Mouse (Mus musculus) cortical plate, adult 2 months (tissue): Measurements from ENCODE around the gene Npl. TPM values are rescaled to one million over a fixed set of nuclear protein-coding genes. Genes with fewer than 3 reads are reported as not detected.
"Not testable (repeated sequence)": the region's sequence is repeated elsewhere in the genome, so short reads cannot be mapped to it uniquely, and the experiment has no call there.

ENCODE experiments used
- H3K27ac ChIP-seq: fragments of 200-500 bp; 2 replicates; pipeline ENCODE4 v1.5.1; 2012; ENCODE audit warnings: low read length, control low read depth, inconsistent platforms; ENCODE audit not compliant: insufficient read depth
- H3K4me1 ChIP-seq: fragments of 200-500 bp; 2 replicates; pipeline ENCODE4 v1.6.1; 2011; ENCODE audit warnings: low read length; ENCODE audit not compliant: control insufficient read depth, insufficient read depth
- H3K4me3 ChIP-seq: fragments of 200-500 bp; 2 replicates; pipeline ENCODE4 v1.5.1; 2011; ENCODE audit warnings: mild to moderate bottlenecking, low read length, control low read depth; ENCODE audit not compliant: insufficient read depth
- CTCF ChIP-seq: fragments of 200-500 bp; IDR thresholded peaks from 2 replicates; pipeline ENCODE4 v1.5.1; 2011; ENCODE audit warnings: mild to moderate bottlenecking, control low read depth, low read length; ENCODE audit not compliant: insufficient read depth; ENCODE audit errors: extremely low read depth
- POLR2A ChIP-seq: fragments of 200-500 bp; IDR thresholded peaks from 2 replicates; pipeline ENCODE4 v1.6.1; 2011; ENCODE audit warnings: mild to moderate bottlenecking, low read length, control low read depth; ENCODE audit not compliant: insufficient read depth; ENCODE audit errors: extremely low read depth
- polyA plus RNA-seq: library from polyadenylated mRNA; depleted of rRNA; stranded (reverse); fragments of >200 nt; gene quantifications from 2 replicates; pipeline ENCODE4 v1.2.3, GENCODE M21; 2012

Gene Npl
- polyA plus RNA-seq, 1 experiment = 3.3 TPM

DNA sequence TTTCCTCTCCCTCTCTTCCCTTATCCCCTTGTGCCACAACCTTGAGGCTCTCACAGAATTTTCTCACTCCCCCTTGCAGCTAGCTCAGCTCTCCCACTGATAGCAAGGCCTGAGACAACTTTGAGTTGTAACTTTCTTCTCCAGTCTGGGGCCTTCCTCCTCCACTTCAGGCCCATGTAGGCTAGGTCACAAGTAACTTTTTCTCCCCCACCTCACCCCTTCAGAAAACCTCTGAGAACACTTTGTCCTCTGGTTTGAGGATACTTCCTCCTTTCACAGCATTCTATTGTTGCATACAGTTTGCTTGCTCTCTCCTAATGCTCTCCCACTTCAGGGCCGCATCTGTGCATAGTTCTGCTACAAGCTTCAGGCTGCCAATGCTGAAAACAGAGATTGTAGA, 58.0 kb downstream of the Npl start:
- Histone ChIP-seq H3K4me3 (no peak overlapping the region), H3K27ac (no peak overlapping the region), H3K4me1 (no peaks in the 10 kb centered on the region)
- TF ChIP-seq POLR2A (no peak), CTCF (no peak)

DNA sequence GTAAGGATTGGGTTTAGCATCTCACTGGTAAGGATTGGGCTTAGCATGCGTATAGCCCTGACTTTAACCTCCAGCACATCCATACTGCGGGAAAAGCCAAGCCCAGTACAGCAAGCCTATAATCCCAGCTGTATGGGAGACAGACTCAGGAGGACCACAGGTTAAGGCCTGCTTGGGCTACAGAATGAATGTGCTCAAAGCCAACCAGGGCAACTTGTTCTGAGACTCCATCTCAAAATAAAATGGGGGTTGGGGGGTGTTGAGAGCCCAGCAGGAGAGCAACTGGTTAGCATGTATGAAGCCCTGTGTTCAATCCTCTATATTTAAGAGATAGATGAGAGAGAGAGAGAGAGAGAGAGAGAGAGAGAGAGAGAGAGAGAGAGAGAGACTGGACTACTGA, 58.5 kb downstream of the Npl start:
- Histone ChIP-seq H3K27ac (no peak overlapping the region), H3K4me1 (no peaks in the 10 kb centered on the region), H3K4me3 (no peak overlapping the region)
- no peak for TF ChIP-seq CTCF
- TF ChIP-seq POLR2A = no peak

DNA sequence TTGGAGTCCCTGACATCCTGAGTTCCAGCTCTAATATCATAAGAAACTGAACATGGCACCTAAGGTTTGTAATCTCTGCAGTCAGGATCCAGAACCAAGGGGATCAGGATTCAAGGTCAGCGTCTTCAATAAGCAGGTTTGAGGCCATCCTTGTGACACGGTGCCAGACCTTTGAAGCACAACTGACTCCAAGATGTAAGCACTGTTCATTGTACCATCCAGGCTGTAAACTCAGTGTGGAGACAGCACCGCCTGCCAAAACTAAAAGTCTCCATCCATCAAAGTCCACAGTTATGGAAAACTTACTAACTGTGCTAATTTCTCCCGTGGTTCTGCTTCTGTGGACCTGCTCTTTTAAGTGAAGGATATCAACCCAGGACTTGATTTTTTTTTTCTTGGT, 59.9 kb downstream of the Npl start:
- H3K27ac ChIP-seq = no peak overlapping the region; the same call in 1 of the 2 replicates
- no peak for TF ChIP-seq POLR2A
- TF ChIP-seq CTCF = no peak
- H3K4me3 ChIP-seq = no peak overlapping the region
- 0 out of 2 replicates have a peak, but pooled peaks cover 2% of the 10 kb centered on the region for H3K4me1 ChIP-seq

GRCm38 (mm10) chr1:153489540-153489939, 60.3 kb downstream of the Npl start:
- Histone ChIP-seq H3K4me1 (0 out of 2 replicates have a peak, but pooled peaks cover 2% of the 10 kb centered on the region), H3K27ac (no peak overlapping the region; the same call in 1 of the 2 replicates), H3K4me3 (no peak overlapping the region)
- no peak for TF ChIP-seq POLR2A
- no peak for TF ChIP-seq CTCF

DNA sequence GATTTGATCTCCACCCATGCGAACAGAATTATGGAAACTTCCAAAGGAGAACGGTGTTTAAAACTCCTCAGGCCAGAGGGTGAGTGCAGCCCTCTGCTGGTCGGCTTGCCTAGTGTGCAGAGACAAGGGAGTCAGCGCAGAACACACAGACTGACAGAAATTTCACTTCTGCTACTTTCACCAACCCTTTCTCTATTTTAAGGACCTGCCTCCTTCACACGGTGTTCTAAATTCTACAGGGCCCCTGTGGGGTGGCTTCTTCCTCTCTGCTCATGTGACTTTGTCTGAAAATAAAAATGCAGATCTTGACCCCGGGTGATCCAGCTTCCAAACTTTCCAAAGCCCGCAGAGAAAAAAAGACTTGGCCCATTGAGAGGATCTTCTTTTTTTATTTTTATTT, 60.7 kb downstream of the Npl start:
- TF ChIP-seq CTCF (no peak), POLR2A (no peak)
- H3K27ac ChIP-seq = no peak overlapping the region

DNA sequence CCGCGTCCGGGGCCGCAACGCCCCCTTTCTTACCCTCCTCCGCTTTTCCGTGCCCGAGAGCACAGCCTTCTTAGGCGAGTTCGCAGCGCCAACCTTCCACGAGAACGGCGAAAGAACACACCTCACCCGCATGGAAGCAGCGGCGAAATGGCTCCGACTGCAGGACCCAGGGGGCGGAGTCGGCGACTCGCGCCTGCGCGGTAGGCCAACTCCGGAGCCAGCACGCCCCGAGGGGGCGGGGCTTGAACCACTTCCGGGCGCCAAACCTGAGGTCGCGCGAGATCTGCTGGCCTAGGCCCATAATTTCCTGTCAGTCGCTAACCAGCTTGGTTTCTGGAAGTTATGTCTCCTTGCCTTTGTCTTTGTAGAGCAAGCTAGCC, 62.4 kb downstream of the Npl start, which contains the start of gene Dhx9:
Dhx9 (minus strand) TSS at position 161 of the 380 bp plus-strand sequence.
- H3K4me1 ChIP-seq = 0 out of 2 replicates have a peak, but pooled peaks cover 2% of the 10 kb centered on the region
- 0 out of 2 replicates have a peak within 1 kb of the TSS, but pooled peaks have one; percentile 55 for H3K27ac ChIP-seq
- peak within 1 kb of the TSS; percentile 99 for H3K4me3 ChIP-seq
- TF ChIP-seq CTCF (no peak), POLR2A (peak; percentile 96)

More for the DNA sequence above, 60.7 kb downstream of the Npl start:
- Histone ChIP-seq H3K4me1 (0 out of 2 replicates have a peak, but pooled peaks cover 2% of the 10 kb centered on the region), H3K4me3 (no peak overlapping the region)

DNA sequence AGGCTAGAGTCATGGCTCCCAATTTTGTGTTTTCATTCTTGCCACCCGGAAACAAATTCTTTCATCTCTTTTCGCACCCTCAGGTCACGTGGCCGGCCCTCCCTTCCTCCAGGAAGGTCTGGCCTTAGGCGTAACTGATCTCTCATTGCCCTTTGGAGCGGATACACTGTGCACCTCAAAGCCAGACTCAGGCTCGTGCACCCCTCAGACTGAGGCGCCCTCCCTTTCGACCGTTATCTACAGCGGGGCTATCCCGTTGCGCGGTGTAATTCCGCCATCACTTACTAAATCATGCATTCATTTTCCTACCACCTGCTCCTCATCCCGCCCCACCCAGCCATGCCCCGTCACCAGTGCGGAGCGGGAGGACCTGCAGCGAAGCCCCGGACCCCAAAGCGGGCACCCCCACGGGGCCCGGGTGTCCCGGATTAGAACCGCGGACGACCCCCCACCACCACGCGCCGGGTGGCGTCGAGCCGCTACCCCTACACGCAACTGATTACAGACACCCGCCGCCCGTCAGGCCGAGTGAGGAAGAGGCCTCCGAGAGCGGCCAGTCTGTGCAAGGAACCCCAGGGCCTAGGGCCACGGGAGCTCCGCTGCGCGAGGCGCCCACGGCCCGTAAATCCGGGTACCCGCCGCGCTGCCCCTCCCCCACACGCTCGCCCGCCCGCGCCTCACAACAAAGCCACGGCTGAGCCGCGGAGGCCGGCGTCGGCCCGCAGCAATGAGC, 62.9 kb downstream of the Npl start:
- peak overlapping the region; percentile 99 for H3K4me3 ChIP-seq
- H3K4me1 ChIP-seq = 0 out of 2 replicates have a peak, but pooled peaks cover 2% of the 10 kb centered on the region
- TF ChIP-seq CTCF (no peak), POLR2A (no peak)
- H3K27ac ChIP-seq = 0 out of 2 replicates have a peak overlapping the region, but pooled peaks have one; percentile 55

- H3K27ac ChIP-seq, H3K4me1 ChIP-seq: not testable (repeated sequence)
- peak overlapping the region; percentile 99 for H3K4me3 ChIP-seq
These were observed 63.7 kb downstream of the Npl start for GRCm38 (mm10) chr1:153486120-153486519.

DNA sequence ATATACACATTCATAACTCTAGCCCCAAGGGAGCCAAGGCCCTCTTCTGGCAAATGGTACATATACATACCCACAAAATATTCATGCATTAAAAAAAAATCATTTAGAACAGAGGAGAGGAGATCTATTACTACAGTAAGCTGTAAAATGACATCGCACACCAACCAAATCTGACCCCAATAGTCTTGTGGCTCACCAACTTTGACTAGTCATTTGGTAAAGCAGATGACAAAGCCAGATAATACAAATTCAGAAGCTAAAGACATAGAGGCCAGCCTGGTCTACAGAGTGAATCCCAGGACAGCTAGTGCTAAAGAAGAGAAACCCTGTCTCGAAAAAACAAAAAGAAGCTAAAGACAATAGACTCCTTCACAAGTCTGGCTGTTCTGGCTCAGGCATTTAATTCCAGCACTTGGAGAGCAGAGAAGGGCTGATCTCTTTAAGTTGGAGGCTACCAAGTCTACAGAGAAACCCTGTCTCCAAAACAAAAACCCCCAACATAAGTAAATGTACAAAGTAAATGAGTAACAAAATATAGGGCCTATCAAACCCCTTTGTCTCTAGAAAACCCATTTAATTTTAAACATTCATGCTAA, 64.5 kb downstream of the Npl start:
- H3K4me1 ChIP-seq = 0 out of 2 replicates have a peak, but pooled peaks cover 2% of the 10 kb centered on the region
- H3K4me3 ChIP-seq = peak overlapping the region; percentile 19; the same call in 1 of the 2 replicates
- no peak overlapping the region for H3K27ac ChIP-seq
- no peak for TF ChIP-seq CTCF
- TF ChIP-seq POLR2A = no peak

DNA sequence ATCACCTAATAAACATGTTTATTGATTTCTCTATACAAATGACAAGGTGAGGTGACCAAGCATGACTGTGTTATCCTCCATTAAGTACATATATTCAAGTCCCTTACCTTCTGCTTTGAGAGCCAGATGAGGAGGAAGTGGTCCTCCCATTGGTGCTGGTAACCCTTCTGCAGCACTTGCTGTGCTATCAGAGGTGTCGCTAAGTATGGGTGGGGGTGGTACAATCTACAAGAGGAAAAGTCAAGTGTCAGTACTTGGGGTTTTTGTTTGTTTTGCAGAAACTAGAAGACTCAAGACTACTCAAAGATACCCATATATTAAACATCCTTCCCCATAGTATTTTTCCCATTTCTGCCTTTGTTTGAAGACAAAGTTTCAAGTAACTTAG, 68.8 kb downstream of the Npl start:
- TF ChIP-seq CTCF (no peak), POLR2A (no peak)
- Histone ChIP-seq H3K4me1 (0 out of 2 replicates have a peak, but pooled peaks cover 2% of the 10 kb centered on the region), H3K4me3 (no peak overlapping the region), H3K27ac (no peak overlapping the region)
